Mouse (Mus musculus) ES-Bruce4 (cell line): ENCODE measurements at regions not wholly inside any gene's neighbourhood (a gene's known extent, or its start where the extent isn't known, plus 50 kb on each side); places are given as distances from the start of the nearest gene placed in this dataset.

ENCODE experiments used
- CTCF ChIP-seq: IDR thresholded peaks from one replicate; pipeline ENCODE4 v1.8.1; 2011; ENCODE audit warnings: low read depth, low read length
- EP300 ChIP-seq: IDR thresholded peaks from 2 replicates; pipeline ENCODE4 v1.6.1; 2011; ENCODE audit warnings: low read depth, low read length; ENCODE audit not compliant: insufficient read depth

DNA sequence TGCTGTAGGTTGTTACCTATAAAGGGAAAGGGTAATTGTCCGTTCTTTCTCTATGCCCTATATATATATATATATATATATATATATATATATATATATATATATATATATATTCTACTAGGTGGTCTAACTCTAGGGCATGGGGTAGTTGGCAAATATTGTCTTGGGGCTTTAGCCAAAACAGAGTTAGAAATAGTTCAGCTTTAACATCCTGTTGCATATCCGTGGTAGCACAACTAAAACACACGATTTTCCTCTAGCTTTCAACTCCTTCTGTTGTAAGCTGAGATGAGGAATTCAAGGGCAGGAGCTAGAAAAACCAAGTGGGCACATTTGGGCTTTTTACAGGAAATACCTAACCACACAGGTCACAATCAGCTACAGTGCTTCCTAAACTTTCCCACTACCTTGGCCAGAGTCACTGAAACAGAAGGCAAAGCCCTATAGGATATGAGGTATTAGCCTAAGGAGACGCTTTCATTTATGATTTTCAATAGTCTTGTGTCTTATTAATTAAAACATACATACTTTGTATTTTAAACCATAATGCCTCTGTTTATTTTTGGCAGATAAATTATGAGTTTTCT lies 158.1 kb downstream of the Ppp1r3a start:
- no peak for TF ChIP-seq EP300
- TF ChIP-seq CTCF, result no peak
